Mouse (Mus musculus): ENCODE data around the gene Agbl4. TPM values are rescaled to one million over a fixed set of nuclear protein-coding genes. Genes with fewer than 3 reads are reported as not detected.

Gene Agbl4
- polyA plus RNA-seq, 1 experiment from 2014 or later, result 2.7 TPM

- ATAC-seq, result peak; percentile 84
- Histone ChIP-seq H3K9me3 (ENCODE audit: control insufficient read depth, low read length) (no peaks in the 10 kb centered on the region), H3K27ac (ENCODE audit: low read length) (no peak overlapping the region), H3K9ac (replicated peaks; ENCODE audit: low read depth, low read length) (no peak overlapping the region), H3K4me1 (replicated peaks; ENCODE audit: control insufficient read depth, insufficient read depth, low read length) (peaks cover 9% of the 10 kb centered on the region), H3K36me3 (ENCODE audit: control insufficient read depth, insufficient read depth) (no peaks in the 10 kb centered on the region), H3K27me3 (replicated peaks; ENCODE audit: control insufficient read depth, insufficient read depth, low read length) (0 out of 2 replicates have a peak, but pooled peaks cover 7% of the 10 kb centered on the region), H3K4me3 (replicated peaks; ENCODE audit: low read length) (no peak overlapping the region), H3K4me2 (ENCODE audit: low read length) (no peak overlapping the region)
- 61% methylated on average over 6 of the region's 6 CpGs for WGBS
These were observed 1247.8 kb downstream of the Agbl4 start for GRCm38 (mm10) chr4:111645117-111645830.

- Histone ChIP-seq H3K4me1 (replicated peaks; ENCODE audit: control insufficient read depth, insufficient read depth, low read length) (peaks cover 9% of the 10 kb centered on the region), H3K36me3 (ENCODE audit: control insufficient read depth, insufficient read depth) (no peaks in the 10 kb centered on the region), H3K4me3 (replicated peaks; ENCODE audit: low read length) (no peak overlapping the region), H3K27me3 (replicated peaks; ENCODE audit: control insufficient read depth, insufficient read depth, low read length) (0 out of 2 replicates have a peak, but pooled peaks cover 7% of the 10 kb centered on the region), H3K27ac (ENCODE audit: low read length) (no peak overlapping the region), H3K9me3 (ENCODE audit: control insufficient read depth, low read length) (no peaks in the 10 kb centered on the region), H3K9ac (replicated peaks; ENCODE audit: low read depth, low read length) (no peak overlapping the region), H3K4me2 (ENCODE audit: low read length) (no peak overlapping the region)
- 48% methylated on average over 1 of the region's 1 CpGs for WGBS
- peak; percentile 79 for ATAC-seq
These were observed 1248.3 kb downstream of the Agbl4 start for GRCm38 (mm10) chr4:111645831-111646166.

- Histone ChIP-seq H3K4me1 (replicated peaks; ENCODE audit: control insufficient read depth, insufficient read depth, low read length) (no peaks in the 10 kb centered on the region), H3K9me3 (ENCODE audit: control insufficient read depth, low read length) (no peaks in the 10 kb centered on the region), H3K4me3 (replicated peaks; ENCODE audit: low read length) (no peak overlapping the region), H3K9ac (replicated peaks; ENCODE audit: low read depth, low read length) (no peak overlapping the region), H3K27ac (ENCODE audit: low read length) (no peak overlapping the region), H3K36me3 (ENCODE audit: control insufficient read depth, insufficient read depth) (no peaks in the 10 kb centered on the region), H3K4me2 (ENCODE audit: low read length) (no peak overlapping the region), H3K27me3 (replicated peaks; ENCODE audit: control insufficient read depth, insufficient read depth, low read length) (no peaks in the 10 kb centered on the region)
- no peak for ATAC-seq
- 64% methylated on average over 1 of the region's 1 CpGs for WGBS
These were observed 1256.0 kb downstream of the Agbl4 start for GRCm38 (mm10) chr4:111653451-111653850.

GRCm38 (mm10) chr4:111663730-111664129 lies 1266.3 kb downstream of the Agbl4 start:
- Histone ChIP-seq H3K36me3 (ENCODE audit: control insufficient read depth, insufficient read depth) (no peaks in the 10 kb centered on the region), H3K9me3 (ENCODE audit: control insufficient read depth, low read length) (no peaks in the 10 kb centered on the region), H3K4me3 (replicated peaks; ENCODE audit: low read length) (no peak overlapping the region), H3K4me1 (replicated peaks; ENCODE audit: control insufficient read depth, insufficient read depth, low read length) (peaks cover 12% of the 10 kb centered on the region), H3K27me3 (replicated peaks; ENCODE audit: control insufficient read depth, insufficient read depth, low read length) (peaks cover 6% of the 10 kb centered on the region; the same call in 1 of the 2 replicates), H3K4me2 (ENCODE audit: low read length) (no peak overlapping the region), H3K27ac (ENCODE audit: low read length) (no peak overlapping the region), H3K9ac (replicated peaks; ENCODE audit: low read depth, low read length) (no peak overlapping the region)
- peak; percentile 84 for ATAC-seq
- WGBS, result 0% methylated on average over 1 of the region's 1 CpGs

- no peak overlapping the region for H3K27ac ChIP-seq (ENCODE audit: low read length)
- H3K4me1 ChIP-seq (replicated peaks; ENCODE audit: control insufficient read depth, insufficient read depth, low read length), result peaks cover 12% of the 10 kb centered on the region
- H3K27me3 ChIP-seq (replicated peaks; ENCODE audit: control insufficient read depth, insufficient read depth, low read length), result peaks cover 6% of the 10 kb centered on the region; the same call in 1 of the 2 replicates
- H3K9ac ChIP-seq (replicated peaks; ENCODE audit: low read depth, low read length), result no peak overlapping the region
- no peaks in the 10 kb centered on the region for H3K36me3 ChIP-seq (ENCODE audit: control insufficient read depth, insufficient read depth)
- 17% methylated on average over 3 of the region's 3 CpGs for WGBS
- ATAC-seq, result peak; percentile 81
- H3K9me3 ChIP-seq (ENCODE audit: control insufficient read depth, low read length), result no peaks in the 10 kb centered on the region
- no peak overlapping the region for H3K4me3 ChIP-seq (replicated peaks; ENCODE audit: low read length)
- no peak overlapping the region for H3K4me2 ChIP-seq (ENCODE audit: low read length)
These were observed 1266.7 kb downstream of the Agbl4 start for GRCm38 (mm10) chr4:111664146-111664545.

- Histone ChIP-seq H3K4me1 (replicated peaks; ENCODE audit: control insufficient read depth, insufficient read depth, low read length) (peaks cover 25% of the 10 kb centered on the region), H3K27ac (ENCODE audit: low read length) (no peak overlapping the region), H3K27me3 (replicated peaks; ENCODE audit: control insufficient read depth, insufficient read depth, low read length) (peaks cover 3% of the 10 kb centered on the region; the same call in 1 of the 2 replicates), H3K36me3 (ENCODE audit: control insufficient read depth, insufficient read depth) (no peaks in the 10 kb centered on the region), H3K4me2 (ENCODE audit: low read length) (no peak overlapping the region), H3K9me3 (ENCODE audit: control insufficient read depth, low read length) (no peaks in the 10 kb centered on the region), H3K9ac (replicated peaks; ENCODE audit: low read depth, low read length) (no peak overlapping the region), H3K4me3 (replicated peaks; ENCODE audit: low read length) (no peak overlapping the region)
- WGBS, result 79% methylated on average over 1 of the region's 1 CpGs
- no peak for ATAC-seq
These were observed 1269.3 kb downstream of the Agbl4 start for GRCm38 (mm10) chr4:111666713-111667112.

GRCm38 (mm10) chr4:111669369-111669768 lies 1271.9 kb downstream of the Agbl4 start:
- no peak for ATAC-seq

GRCm38 (mm10) chr4:111670566-111671421 lies 1273.3 kb downstream of the Agbl4 start:
- Histone ChIP-seq H3K27me3 (replicated peaks; ENCODE audit: control insufficient read depth, insufficient read depth, low read length) (peaks cover 6% of the 10 kb centered on the region; the same call in 1 of the 2 replicates), H3K27ac (ENCODE audit: low read length) (no peak overlapping the region), H3K4me1 (replicated peaks; ENCODE audit: control insufficient read depth, insufficient read depth, low read length) (peaks cover 13% of the 10 kb centered on the region), H3K4me2 (ENCODE audit: low read length) (0 out of 2 replicates have a peak overlapping the region, but pooled peaks have one; percentile 11), H3K9me3 (ENCODE audit: control insufficient read depth, low read length) (no peaks in the 10 kb centered on the region), H3K36me3 (ENCODE audit: control insufficient read depth, insufficient read depth) (no peaks in the 10 kb centered on the region), H3K4me3 (replicated peaks; ENCODE audit: low read length) (no peak overlapping the region), H3K9ac (replicated peaks; ENCODE audit: low read depth, low read length) (no peak overlapping the region)
- ATAC-seq, result peak; percentile 43
- 33% methylated on average over 12 of the region's 12 CpGs for WGBS

More at GRCm38 (mm10) chr4:111669369-111669768, 1271.9 kb downstream of the Agbl4 start:
- 91% methylated on average over 3 of the region's 3 CpGs for WGBS
- Histone ChIP-seq H3K36me3 (ENCODE audit: control insufficient read depth, insufficient read depth) (no peaks in the 10 kb centered on the region), H3K9ac (replicated peaks; ENCODE audit: low read depth, low read length) (no peak overlapping the region), H3K27me3 (replicated peaks; ENCODE audit: control insufficient read depth, insufficient read depth, low read length) (peaks cover 3% of the 10 kb centered on the region; the same call in 1 of the 2 replicates), H3K4me3 (replicated peaks; ENCODE audit: low read length) (no peak overlapping the region), H3K4me2 (ENCODE audit: low read length) (no peak overlapping the region), H3K27ac (ENCODE audit: low read length) (no peak overlapping the region), H3K9me3 (ENCODE audit: control insufficient read depth, low read length) (no peaks in the 10 kb centered on the region), H3K4me1 (replicated peaks; ENCODE audit: control insufficient read depth, insufficient read depth, low read length) (peaks cover 14% of the 10 kb centered on the region)

GRCm38 (mm10) chr4:111671440-111671839 lies 1274.0 kb downstream of the Agbl4 start:
- H3K4me1 ChIP-seq (replicated peaks; ENCODE audit: control insufficient read depth, insufficient read depth, low read length), result peaks cover 13% of the 10 kb centered on the region
- WGBS, result 59% methylated on average over 4 of the region's 4 CpGs
- H3K27me3 ChIP-seq (replicated peaks; ENCODE audit: control insufficient read depth, insufficient read depth, low read length), result peaks cover 7% of the 10 kb centered on the region; the same call in 1 of the 2 replicates
- H3K9ac ChIP-seq (replicated peaks; ENCODE audit: low read depth, low read length), result no peak overlapping the region
- no peak overlapping the region for H3K4me2 ChIP-seq (ENCODE audit: low read length)
- peak; percentile 29; the same call in 1 of the 2 replicates for ATAC-seq
- no peak overlapping the region for H3K27ac ChIP-seq (ENCODE audit: low read length)
- no peaks in the 10 kb centered on the region for H3K36me3 ChIP-seq (ENCODE audit: control insufficient read depth, insufficient read depth)
- H3K9me3 ChIP-seq (ENCODE audit: control insufficient read depth, low read length), result no peaks in the 10 kb centered on the region
- H3K4me3 ChIP-seq (replicated peaks; ENCODE audit: low read length), result no peak overlapping the region
